Mouse (Mus musculus) testis, adult 2 months (tissue): ENCODE results near the gene Cercam.

Experiments used
- CTCF ChIP-seq: fragments of 200-500 bp; IDR thresholded peaks from 2 replicates; pipeline ENCODE4 v1.5.1; 2012; ENCODE audit warnings: low read depth, mild to moderate bottlenecking, inconsistent platforms, low read length, moderate library complexity; ENCODE audit not compliant: control insufficient read depth, insufficient read depth, insufficient replicate concordance
- POLR2A ChIP-seq: fragments of 200-500 bp; IDR thresholded peaks from 2 replicates; pipeline ENCODE4 v1.6.1; 2012; ENCODE audit warnings: low read depth, mild to moderate bottlenecking, inconsistent platforms, low read length, moderate library complexity; ENCODE audit not compliant: control insufficient read depth

DNA sequence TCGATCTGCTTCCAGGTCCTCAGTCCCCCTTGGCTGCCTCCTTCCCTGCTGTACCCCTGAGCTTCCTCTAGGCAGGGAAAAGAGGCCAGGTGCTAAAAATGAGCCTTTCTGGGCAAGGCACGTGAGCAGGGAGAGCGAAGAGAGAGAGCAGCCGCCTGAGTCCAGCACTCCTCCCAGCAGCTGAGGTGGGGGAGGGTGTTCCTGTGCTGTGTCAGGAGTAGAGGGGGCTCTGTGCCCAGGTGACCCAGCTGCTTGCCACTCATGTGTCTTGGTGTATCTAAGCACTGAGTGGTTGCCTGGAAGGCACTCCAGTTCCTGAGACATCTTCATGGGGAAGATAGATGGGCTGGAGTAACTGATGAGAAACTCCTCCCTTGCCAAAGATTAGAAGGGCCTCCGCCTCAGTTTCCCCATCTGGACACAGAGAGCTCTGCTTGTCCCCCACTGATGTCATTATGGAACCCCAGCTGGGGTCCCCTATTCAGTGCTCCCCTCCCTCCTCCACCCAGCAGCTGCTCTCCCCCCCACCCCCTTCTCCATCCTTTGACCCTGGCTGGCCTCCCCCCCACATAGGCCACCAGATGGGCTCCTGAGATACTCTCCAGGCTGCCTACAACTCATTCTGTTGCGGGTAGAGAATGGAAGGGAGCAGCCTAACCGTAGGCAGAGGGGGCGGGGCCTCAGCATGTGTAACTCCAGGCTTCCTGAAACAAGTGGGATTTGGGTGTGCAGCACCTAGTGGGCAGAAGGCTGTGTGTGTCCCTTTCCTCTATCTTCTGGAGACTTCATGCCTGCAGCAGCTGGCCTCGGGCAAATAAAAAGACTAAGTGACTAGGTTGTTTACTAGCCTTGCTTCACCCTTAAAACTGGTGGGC, 25.5 kb upstream of the Cercam start:
- TF ChIP-seq POLR2A (no peak), CTCF (no peak)
